Mouse (Mus musculus): ENCODE results near the gene Rbm8a.

The Rbm8a gene

GRCm38 (mm10) chr3:96673514-96673913 is 43.8 kb downstream of the Rbm8a start:
- DNase-seq: no peak

GRCm38 (mm10) chr3:96674442-96674841 is 44.7 kb downstream of the Rbm8a start:
- DNase-seq: no peak

GRCm38 (mm10) chr3:96675171-96675570 is 45.4 kb downstream of the Rbm8a start:
- DNase-seq: no peak

GRCm38 (mm10) chr3:96675690-96676089 is 46.0 kb downstream of the Rbm8a start:
- no peak for DNase-seq

GRCm38 (mm10) chr3:96678456-96678855 is 48.7 kb downstream of the Rbm8a start:
- no peak for DNase-seq

- no peak for DNase-seq
Observed at GRCm38 (mm10) chr3:96679159-96679674, 49.5 kb downstream of the Rbm8a start.

GRCm38 (mm10) chr3:96680269-96680956 is 50.7 kb downstream of the Rbm8a start:
- DNase-seq: no peak

Measured in kidney, postnatal 14 days (tissue).